Mouse (Mus musculus) right cerebral cortex, postnatal 4 days (tissue): Measurements from ENCODE around the gene Prkce.

ENCODE experiments used
- DNase-seq: peaks from one replicate; pipeline ENCODE4 v3.0.0-alpha.2; 2022

The Prkce gene

DNA sequence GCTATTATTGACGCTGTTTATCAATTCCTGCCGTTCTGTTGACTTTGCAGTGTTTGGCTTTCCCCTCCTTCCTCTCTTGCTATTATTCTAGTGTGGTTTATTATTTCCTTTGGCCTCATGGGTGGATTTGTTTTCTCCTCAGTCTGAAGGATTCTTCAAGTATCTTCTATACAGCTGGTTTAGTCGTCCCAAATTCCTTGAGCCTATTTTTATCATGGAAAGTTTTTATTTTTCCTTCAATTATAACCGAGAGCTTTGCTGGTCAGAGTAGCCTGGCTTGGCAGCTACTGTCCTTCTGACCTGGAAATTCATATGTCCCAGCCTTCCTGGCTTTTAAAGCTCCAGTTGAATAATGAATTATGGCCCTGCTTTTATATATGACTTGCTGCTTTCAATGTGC, 361.8 kb downstream of the Prkce start:
- DNase-seq = no peak

- DNase-seq = no peak
Measured at GRCm38 (mm10) chr17:86531231-86531630, 363.6 kb downstream of the Prkce start.

DNA sequence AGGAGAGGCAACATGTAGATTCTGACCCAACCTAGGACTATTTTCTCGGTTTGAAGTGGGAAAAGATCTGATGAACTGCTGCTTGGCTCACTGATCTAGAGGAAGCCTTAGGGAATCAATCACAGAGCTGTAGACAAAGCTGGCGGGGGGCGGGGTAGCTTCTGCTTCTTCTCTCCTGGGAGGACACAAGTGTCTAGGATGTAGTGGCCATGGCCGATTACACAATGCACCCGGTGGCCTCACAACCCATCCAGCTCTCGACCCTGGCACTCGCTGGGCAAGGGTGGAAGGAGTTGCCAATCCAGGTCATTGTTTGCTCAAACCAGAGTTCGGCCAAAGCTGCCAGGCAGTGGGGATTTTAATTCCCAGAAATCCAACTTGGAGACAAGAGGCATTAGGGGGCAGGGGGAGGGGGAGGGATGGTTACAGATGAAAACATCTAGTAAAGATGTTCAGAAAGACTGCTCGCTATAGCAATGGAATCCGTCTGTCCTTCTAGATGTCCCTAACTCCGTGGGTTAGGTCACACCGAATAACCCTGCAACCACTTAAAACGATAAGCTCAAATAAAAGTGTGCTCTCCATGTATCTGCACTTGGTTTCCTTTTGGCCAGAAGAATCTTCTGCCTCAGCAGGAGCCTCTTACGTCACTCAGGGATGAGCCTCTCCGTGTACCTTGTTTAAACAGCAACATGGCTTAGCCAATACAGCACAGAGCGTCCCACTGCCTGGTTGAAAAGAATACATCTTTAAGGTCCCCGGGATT, 365.4 kb downstream of the Prkce start:
- no peak for DNase-seq

GRCm38 (mm10) chr17:86533549-86533851, 365.9 kb downstream of the Prkce start:
- DNase-seq = no peak

DNA sequence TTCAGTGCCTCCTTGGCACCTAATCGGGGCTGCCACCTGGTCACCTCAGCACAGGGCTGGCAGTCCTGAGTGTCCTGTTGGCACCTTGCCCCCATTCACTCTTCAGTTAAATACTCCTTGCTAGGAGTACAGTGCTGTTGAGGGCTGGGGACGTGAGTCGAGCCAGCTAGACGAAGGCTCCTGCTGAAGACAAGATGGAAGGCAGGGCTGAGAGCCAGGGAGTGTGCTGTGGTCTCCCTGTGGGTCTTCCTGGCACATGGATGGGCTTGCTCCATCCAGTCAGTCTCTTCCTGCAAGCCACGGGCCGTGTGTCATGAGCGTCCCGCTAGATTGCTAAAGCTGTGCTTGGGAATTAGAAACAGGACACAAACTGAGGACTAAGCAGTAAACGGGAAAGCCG, 367.5 kb downstream of the Prkce start:
- peak; percentile 14 for DNase-seq

- peak; percentile 73 for DNase-seq
Measured at GRCm38 (mm10) chr17:86535827-86536656, 368.5 kb downstream of the Prkce start.

DNA sequence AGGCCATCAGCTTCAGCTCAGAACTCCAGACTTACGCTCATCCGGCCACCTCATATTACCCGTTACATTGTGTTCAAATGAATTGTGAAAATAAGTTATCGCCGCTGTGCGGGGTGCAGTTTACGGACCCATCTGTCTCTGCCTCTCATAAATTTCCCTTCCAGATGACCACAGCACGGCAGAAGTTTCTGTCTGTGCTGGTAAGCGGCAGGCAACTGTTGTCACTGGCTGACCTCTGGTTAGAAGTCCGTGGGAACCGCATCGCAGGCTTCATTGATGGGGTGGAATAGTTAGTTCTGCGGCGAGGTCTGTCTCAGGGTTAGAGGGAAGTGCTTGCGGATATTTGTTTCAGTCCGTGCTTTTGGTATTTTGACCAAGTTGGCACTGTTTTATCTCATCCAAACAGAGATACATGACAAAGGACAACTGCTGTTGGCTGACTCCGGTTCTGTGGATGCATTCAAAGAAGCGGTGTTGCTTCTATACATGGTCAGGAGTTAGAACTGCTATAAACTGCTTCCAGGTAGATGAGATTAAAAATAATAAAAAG, 372.4 kb downstream of the Prkce start:
- no peak for DNase-seq

DNA sequence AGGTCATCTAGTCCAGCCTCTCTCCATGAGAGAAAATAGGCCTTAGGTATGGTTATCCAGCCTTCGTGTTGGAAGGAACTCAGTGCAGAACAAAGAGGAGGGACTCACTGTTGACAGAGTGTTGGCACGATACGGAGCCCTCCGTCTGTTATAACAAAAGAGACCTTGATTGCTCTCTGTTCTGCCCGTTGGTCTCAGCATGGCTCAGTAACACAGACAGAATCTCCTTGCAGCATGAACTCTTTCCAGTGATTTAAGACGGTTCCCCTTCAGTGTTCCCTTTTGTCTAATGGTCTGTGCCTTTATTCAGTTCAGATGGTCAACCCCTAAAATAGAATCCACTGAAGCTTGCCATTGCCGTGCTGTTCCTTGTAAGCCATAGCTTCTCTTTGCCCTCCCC, 378.9 kb downstream of the Prkce start:
- DNase-seq = no peak

GRCm38 (mm10) chr17:86549128-86549527, 381.5 kb downstream of the Prkce start:
- DNase-seq = no peak

- no peak for DNase-seq
Measured at GRCm38 (mm10) chr17:86551561-86551960, 384.0 kb downstream of the Prkce start.

- DNase-seq = no peak
Measured at GRCm38 (mm10) chr17:86551995-86552394, 384.4 kb downstream of the Prkce start.

GRCm38 (mm10) chr17:86559206-86559891, 391.8 kb downstream of the Prkce start:
- no peak for DNase-seq

DNA sequence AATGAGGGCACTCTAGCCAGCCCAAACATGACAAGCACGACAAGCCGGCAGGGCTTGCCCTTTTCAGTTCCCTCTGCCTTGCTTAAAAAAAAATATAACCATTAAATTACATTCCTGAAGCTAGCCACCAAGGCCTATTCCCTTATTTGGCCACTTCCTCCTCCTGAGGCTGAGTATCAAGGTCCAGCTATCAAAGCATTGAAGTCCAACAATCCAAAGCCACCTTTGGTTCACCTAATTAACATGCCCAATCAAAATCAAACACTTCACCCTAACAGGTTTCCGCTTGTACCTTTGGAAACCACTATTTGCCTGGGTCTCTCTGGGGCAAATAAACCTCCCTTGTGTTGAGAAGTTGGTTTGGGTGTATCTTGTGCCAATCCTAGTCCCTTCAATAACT, 392.9 kb downstream of the Prkce start:
- no peak for DNase-seq

GRCm38 (mm10) chr17:86570491-86570890, 402.9 kb downstream of the Prkce start:
- no peak for DNase-seq

DNA sequence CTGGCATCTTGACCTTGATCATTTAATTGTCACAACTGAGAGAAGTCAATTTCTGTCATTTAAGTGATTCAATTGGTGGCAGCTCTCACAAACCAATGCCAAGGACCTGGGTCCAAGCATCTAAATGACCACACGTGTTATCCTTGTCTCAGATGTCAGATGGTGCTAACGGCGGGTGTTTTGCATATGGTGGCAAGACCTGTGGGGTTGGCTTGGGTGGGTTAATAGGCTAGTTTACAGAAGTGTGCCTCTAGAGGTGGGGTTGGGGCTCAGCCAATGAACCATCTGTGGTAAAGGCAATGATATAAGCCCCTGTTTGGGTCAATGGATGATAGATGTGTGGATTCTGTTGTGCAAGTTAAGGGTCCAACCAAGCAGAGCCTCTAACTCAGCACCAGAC, 403.7 kb downstream of the Prkce start:
- DNase-seq = no peak

GRCm38 (mm10) chr17:86572136-86572535, 404.6 kb downstream of the Prkce start:
- DNase-seq = no peak

GRCm38 (mm10) chr17:86572576-86572975, 405.0 kb downstream of the Prkce start:
- DNase-seq = no peak

DNA sequence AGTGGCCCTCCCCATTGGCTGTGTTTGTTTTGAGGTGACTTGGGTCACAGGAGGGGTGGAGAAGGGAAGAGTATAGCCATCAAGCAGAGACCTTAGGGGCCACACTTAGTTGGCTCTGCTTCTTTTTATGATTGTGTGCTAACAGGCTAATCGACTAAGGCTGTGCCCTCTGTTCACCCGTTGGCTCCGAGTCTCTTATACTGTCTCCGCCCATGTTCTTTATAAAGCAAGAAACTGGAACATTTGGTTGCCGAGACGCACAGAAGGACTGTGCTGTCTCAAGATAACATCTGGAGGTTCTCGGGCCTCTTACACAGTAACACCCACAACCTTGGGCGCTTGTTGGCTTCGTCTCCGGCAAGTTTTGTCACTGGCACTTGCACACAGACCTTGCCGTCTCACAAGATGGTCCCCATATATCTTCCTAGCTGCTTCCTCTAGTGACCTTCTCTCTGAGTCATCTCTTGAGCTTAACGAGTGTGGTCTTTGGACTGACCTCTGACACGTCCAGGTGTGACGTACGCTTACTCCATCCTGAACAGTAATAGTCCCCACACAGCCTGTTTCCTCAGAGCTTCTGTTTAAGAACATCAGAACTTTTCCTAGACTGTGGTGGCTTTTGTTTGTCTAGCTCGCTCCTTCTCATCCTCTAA, 406.1 kb downstream of the Prkce start:
- no peak for DNase-seq

- no peak for DNase-seq
Measured at GRCm38 (mm10) chr17:86580724-86581123, 413.1 kb downstream of the Prkce start.

DNA sequence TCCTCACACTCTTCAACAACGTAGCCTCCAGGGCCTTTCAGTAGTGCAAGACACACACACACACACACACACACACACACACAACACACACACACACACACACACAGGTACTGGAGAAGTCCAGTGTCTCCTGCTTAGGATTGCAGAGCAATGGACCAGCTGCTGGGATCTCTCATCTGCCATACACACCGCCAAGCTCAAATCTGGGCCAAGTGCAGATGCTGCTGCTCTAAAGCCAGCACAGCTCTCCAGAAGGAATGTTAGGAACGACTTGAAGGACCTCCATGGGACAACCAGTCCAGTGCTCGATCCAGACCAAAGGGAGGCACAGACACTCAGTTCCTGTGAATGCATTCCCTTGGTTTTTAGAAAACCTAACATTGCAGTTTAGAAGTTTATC, 414.8 kb downstream of the Prkce start:
- DNase-seq = no peak

DNA sequence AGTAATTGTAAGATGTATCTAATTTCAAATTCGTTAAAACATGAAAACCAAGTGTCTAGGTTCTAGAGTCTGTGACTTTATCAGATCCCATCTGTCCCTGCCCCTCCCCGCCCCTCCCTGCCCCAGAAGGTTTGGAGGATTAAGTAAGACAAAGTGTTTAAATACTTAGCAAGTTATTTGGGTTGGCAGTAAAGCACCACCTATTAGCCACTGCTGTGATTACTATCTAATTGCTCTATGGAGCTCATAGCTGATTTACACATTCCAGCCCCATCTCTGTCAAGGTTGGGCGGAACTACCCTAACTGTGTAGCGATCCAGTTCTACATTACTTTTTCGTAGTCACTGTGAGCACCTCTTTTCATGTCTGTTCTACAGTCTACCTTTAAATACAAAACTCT, 418.9 kb downstream of the Prkce start:
- no peak for DNase-seq

- DNase-seq = no peak
Measured at GRCm38 (mm10) chr17:86588704-86589449, 421.3 kb downstream of the Prkce start.
